ENCODE assay signal across 8 mouse cellular contexts in the genomic region with DNA sequence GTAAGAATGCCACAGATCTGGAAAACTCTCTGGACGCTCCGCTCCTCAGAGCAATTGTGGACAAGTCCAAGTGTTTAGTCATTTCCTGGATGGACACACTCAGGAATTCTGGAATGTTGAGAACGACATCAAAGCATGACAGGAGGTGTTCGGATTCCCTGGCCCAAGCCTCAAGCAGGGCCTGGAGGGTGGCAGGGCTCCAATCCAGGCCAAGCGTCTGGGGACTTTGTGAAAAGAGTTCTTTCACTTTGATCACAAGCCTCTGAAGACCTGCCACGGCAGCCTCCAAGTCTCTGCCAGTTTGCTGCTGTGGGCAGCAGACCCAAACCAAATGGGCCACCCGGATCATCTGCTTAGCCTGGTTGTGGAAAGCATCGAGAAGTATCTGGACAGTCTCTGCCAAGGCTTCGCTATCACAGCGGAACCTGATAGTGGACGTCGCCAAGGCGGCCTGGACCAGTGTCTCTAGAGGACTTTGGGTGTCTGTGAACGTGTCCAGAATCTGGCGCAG. TPM values are rescaled to one million over a fixed set of nuclear protein-coding genes. Genes with fewer than 3 reads are reported as not detected.
DNase-seq lines count a peak whose midpoint lies in the region; TF ChIP-seq lines count a peak whose summit lies in the region.

No protein-coding gene starts in this region.

- DNase-seq in gastrocnemius, postnatal 14 days = peak; percentile 13
- DNase-seq in gastrocnemius, adult 18-20 months (ENCODE audit: low spot score) = no peak
- no peak for DNase-seq in spleen, adult 2 months (ENCODE audit: low read depth in 1 of 2, low spot score in 2 of 2)
- DNase-seq in spleen, adult 18-20 months = no peak
- no peak for DNase-seq in hindbrain, embryonic 10.5 days (ENCODE audit: low spot score)
- DNase-seq in lung, postnatal 10 days = peak; percentile 18
- no peak for DNase-seq in B cell, adult 2 months
- no peak for DNase-seq in adipocyte (ENCODE audit: low spot score)

- H3K27me3 ChIP-seq in spleen, adult 2 months (ENCODE audit: control insufficient read depth, insufficient read depth, low read length) = peaks cover 1% of the 10 kb centered on the region
- H3K27me3 ChIP-seq in hindbrain, embryonic 10.5 days (ENCODE audit: insufficient read depth, poor library complexity, severe bottlenecking) = peaks cover 56% of the 10 kb centered on the region

- H3K9me3 ChIP-seq in hindbrain, embryonic 10.5 days = no peaks in the 10 kb centered on the region

- H3K27ac ChIP-seq in spleen, adult 2 months (ENCODE audit: insufficient read depth, low read length) = no peak overlapping the region
- no peak overlapping the region; the same call in 1 of the 2 replicates for H3K27ac ChIP-seq in hindbrain, embryonic 10.5 days

- intact Hi-C loops in gastrocnemius, postnatal 14 days (cut with DNase I; ENCODE audit: low total_unique reads) = loop anchor here (5.0 kb wide), 1 partner anchor 219 kb away; no protein-coding TSS in a partner anchor

- WGBS in spleen, adult 2 months = 32% methylated on average over 15 of the region's 15 CpGs
- WGBS in hindbrain, embryonic 10.5 days = 36% methylated on average over 15 of the region's 15 CpGs

- peaks cover 9% of the 10 kb centered on the region for H3K4me1 ChIP-seq in spleen, adult 2 months (ENCODE audit: control insufficient read depth, insufficient read depth, insufficient read length)
- peaks cover 13% of the 10 kb centered on the region for H3K4me1 ChIP-seq in hindbrain, embryonic 10.5 days (replicated peaks)

- TF ChIP-seq CTCF in spleen, adult 2 months (IDR thresholded peaks at IDR 0.05; ENCODE audit: extremely low read depth, insufficient read depth, insufficient read length, insufficient replicate concordance) = no peak

- peak overlapping the region; percentile 20; the same call in 1 of the 2 replicates for H3K4me3 ChIP-seq in spleen, adult 2 months (ENCODE audit: extremely low read depth, insufficient read depth, insufficient read length)
- H3K4me3 ChIP-seq in hindbrain, embryonic 10.5 days = peak overlapping the region; percentile 62

- H3K36me3 ChIP-seq in spleen, adult 2 months (ENCODE audit: control insufficient read depth, insufficient read depth, low read length) = no peaks in the 10 kb centered on the region
- no peaks in the 10 kb centered on the region for H3K36me3 ChIP-seq in hindbrain, embryonic 10.5 days

- TF ChIP-seq POLR2A in spleen, adult 2 months (IDR thresholded peaks at IDR 0.05; ENCODE audit: low read depth, low read length) = no peak

RNA-seq across cellular contexts. Expression of a gene that starts 9.5 kb away (rescaled TPM):
- total RNA-seq in gastrocnemius, postnatal 14 days (2021) = under 1 TPM in 1 of 2 experiments, not detected in 1; 0.04 TPM
- not detected for total RNA-seq in gastrocnemius, adult 18-20 months (2021)
- polyA plus RNA-seq in spleen, adult 2 months (2012; rRNA removed) = 0.01 TPM in 1 of 2 replicates, not detected in the other
- polyA plus RNA-seq in hindbrain, embryonic 10.5 days (2016; fragmentation: Nextera tagmentation; extraction: Ambion mirVana) = 0.10 and 0.14 TPM in 2 replicates

RNA-seq across cellular contexts. Expression of a gene that starts 27.3 kb away (rescaled TPM):
- total RNA-seq in gastrocnemius, postnatal 14 days (2021) = 1 to 10 TPM; 5.6 to 7.3 TPM
- total RNA-seq in gastrocnemius, adult 18-20 months (2021) = 1 to 10 TPM; 6.1 to 8.6 TPM
- polyA plus RNA-seq in spleen, adult 2 months (2012; rRNA removed) = 2.1 and 2.2 TPM in 2 replicates
- polyA plus RNA-seq in hindbrain, embryonic 10.5 days (2016; fragmentation: Nextera tagmentation; extraction: Ambion mirVana) = 13.0 and 14.1 TPM in 2 replicates

Comparison
In these comparisons a context has a peak if more than half of its experiments do, and no peak if none do; other contexts are left out.
1. DNase-seq: peak in gastrocnemius, postnatal 14 days (single experiment) and lung, postnatal 10 days (single experiment); none in gastrocnemius, adult 18-20 months (single experiment), spleen, adult 2 months (0 of 2), spleen, adult 18-20 months (0 of 2), hindbrain, embryonic 10.5 days (single experiment), B cell, adult 2 months (0 of 2) and adipocyte (single experiment).